Mouse (Mus musculus) erythroblast, embryonic 14.5 days (primary cell): ENCODE measurements around the gene Nr5a2.

ENCODE experiments used
- GATA1 ChIP-seq: IDR thresholded peaks from 2 replicates; pipeline ENCODE4 v1.6.1; 2012; ENCODE audit warnings: low read length, inconsistent platforms, mixed read lengths
- TAL1 ChIP-seq: IDR thresholded peaks from 3 replicates; pipeline ENCODE4 v1.6.1; 2012; ENCODE audit warnings: low read length, inconsistent platforms, mixed read lengths

- TF ChIP-seq GATA1 = no peak
- no peak for TF ChIP-seq TAL1
Measured at GRCm38 (mm10) chr1:136991762-136992352, 31.6 kb upstream of the Nr5a2 start.
